Mouse (Mus musculus) liver, embryonic 14.5 days (tissue): ENCODE results near the gene Acot6.

Experiments used
- CTCF ChIP-seq: IDR thresholded peaks from 2 replicates; pipeline ENCODE4 v1.5.1; 2016; ENCODE audit warnings: antibody characterized with exemption, low read depth, control low read depth
- EP300 ChIP-seq: IDR thresholded peaks from 2 replicates; pipeline ENCODE4 v1.6.1; 2016; ENCODE audit warnings: antibody characterized with exemption, low read depth

- TF ChIP-seq EP300 (no peak), CTCF (no peak)
Observed at GRCm38 (mm10) chr12:84129931-84130330, 29.5 kb downstream of the Acot6 start.
